Mouse (Mus musculus) spleen, adult 2 months (tissue): ENCODE measurements around the gene Gm17606.
A peak's percentile ranks its signal among the peaks of the same experiment; 100 is the strongest.

Source experiments
- CTCF ChIP-seq: fragments of 200-500 bp; IDR thresholded peaks from 2 replicates; pipeline ENCODE4 v1.5.1; 2011; ENCODE audit warnings: mild to moderate bottlenecking, inconsistent platforms; ENCODE audit not compliant: insufficient read depth, insufficient read length, insufficient replicate concordance; ENCODE audit errors: extremely low read depth
- POLR2A ChIP-seq: fragments of 200-500 bp; IDR thresholded peaks from 2 replicates; pipeline ENCODE4 v1.6.1; 2011; ENCODE audit warnings: low read depth, low read length, inconsistent platforms

- TF ChIP-seq CTCF: peak; percentile 15; the same call in 1 of the 2 replicates
- no peak for TF ChIP-seq POLR2A
Observed at GRCm38 (mm10) chr14:54609962-54610361, 30.8 kb upstream of the Gm17606 start.
